Mouse (Mus musculus): ENCODE data around the gene Cyth2. TPM values are rescaled to one million over a fixed set of nuclear protein-coding genes. Genes with fewer than 3 reads are reported as not detected.

The Cyth2 gene
- polyA plus RNA-seq, 1 experiment: 112 TPM

GRCm38 (mm10) chr7:45842950-45843744 lies 28.8 kb upstream of the Cyth2 start:
- TF ChIP-seq POLR2A (IDR thresholded peaks at IDR 0.05; ENCODE audit: borderline replicate concordance, insufficient read depth, low read length): no peak
- no peak for TF ChIP-seq CTCF (IDR thresholded peaks at IDR 0.05; ENCODE audit: borderline replicate concordance, insufficient read depth, low read depth, low read length)
- Histone ChIP-seq H3K4me3 (replicated peaks; ENCODE audit: insufficient read depth, low read depth, low read length) (no peak overlapping the region), H3K4me1 (ENCODE audit: control insufficient read depth, insufficient read depth, low read length) (no peaks in the 10 kb centered on the region), H3K27me3 (ENCODE audit: control insufficient read depth, insufficient read depth, low read length) (no peaks in the 10 kb centered on the region), H3K27ac (ENCODE audit: insufficient read depth, low read length) (no peak overlapping the region)
- DNase-seq: no peak
- 88% methylated on average over 10 of the region's 10 CpGs for WGBS

GRCm38 (mm10) chr7:45833924-45834323 lies 19.5 kb upstream of the Cyth2 start:
- H3K4me1 ChIP-seq (ENCODE audit: control insufficient read depth, insufficient read depth, low read length): peaks cover 5% of the 10 kb centered on the region
- WGBS: 5% methylated on average over 29 of the region's 31 CpGs
- TF ChIP-seq POLR2A (IDR thresholded peaks at IDR 0.05; ENCODE audit: borderline replicate concordance, insufficient read depth, low read length) (no peak), CTCF (IDR thresholded peaks at IDR 0.05; ENCODE audit: borderline replicate concordance, insufficient read depth, low read depth, low read length) (no peak)
- H3K4me3 ChIP-seq (replicated peaks; ENCODE audit: insufficient read depth, low read depth, low read length): no peak overlapping the region
- H3K27ac ChIP-seq (ENCODE audit: insufficient read depth, low read length): no peak overlapping the region
- H3K27me3 ChIP-seq (ENCODE audit: control insufficient read depth, insufficient read depth, low read length): peaks cover 8% of the 10 kb centered on the region; the same call in 1 of the 2 replicates
- DNase-seq: no peak

- no peak for DNase-seq
- 5% methylated on average over 86 of the region's 86 CpGs for WGBS
- no peak for TF ChIP-seq CTCF (IDR thresholded peaks at IDR 0.05; ENCODE audit: borderline replicate concordance, insufficient read depth, low read depth, low read length)
- no peak for TF ChIP-seq POLR2A (IDR thresholded peaks at IDR 0.05; ENCODE audit: borderline replicate concordance, insufficient read depth, low read length)
- Histone ChIP-seq H3K27me3 (ENCODE audit: control insufficient read depth, insufficient read depth, low read length) (peaks cover 8% of the 10 kb centered on the region; the same call in 1 of the 2 replicates), H3K4me1 (ENCODE audit: control insufficient read depth, insufficient read depth, low read length) (peaks cover 5% of the 10 kb centered on the region), H3K27ac (ENCODE audit: insufficient read depth, low read length) (no peak overlapping the region), H3K4me3 (replicated peaks; ENCODE audit: insufficient read depth, low read depth, low read length) (no peak overlapping the region)
Observed at GRCm38 (mm10) chr7:45833148-45833790, 18.9 kb upstream of the Cyth2 start.

GRCm38 (mm10) chr7:45832428-45832827 lies 18.0 kb upstream of the Cyth2 start:
- TF ChIP-seq CTCF (IDR thresholded peaks at IDR 0.05; ENCODE audit: borderline replicate concordance, insufficient read depth, low read depth, low read length) (no peak), POLR2A (IDR thresholded peaks at IDR 0.05; ENCODE audit: borderline replicate concordance, insufficient read depth, low read length) (no peak)
- no peak for DNase-seq
- Histone ChIP-seq H3K4me3 (replicated peaks; ENCODE audit: insufficient read depth, low read depth, low read length) (no peak overlapping the region), H3K27me3 (ENCODE audit: control insufficient read depth, insufficient read depth, low read length) (peaks cover 8% of the 10 kb centered on the region; the same call in 1 of the 2 replicates), H3K27ac (ENCODE audit: insufficient read depth, low read length) (no peak overlapping the region), H3K4me1 (ENCODE audit: control insufficient read depth, insufficient read depth, low read length) (peaks cover 5% of the 10 kb centered on the region)
- WGBS: 11% methylated on average over 30 of the region's 30 CpGs

GRCm38 (mm10) chr7:45831128-45831525 lies 16.7 kb upstream of the Cyth2 start:
- Histone ChIP-seq H3K27me3 (ENCODE audit: control insufficient read depth, insufficient read depth, low read length) (peaks cover 8% of the 10 kb centered on the region; the same call in 1 of the 2 replicates), H3K4me3 (replicated peaks; ENCODE audit: insufficient read depth, low read depth, low read length) (peak overlapping the region; percentile 97), H3K4me1 (ENCODE audit: control insufficient read depth, insufficient read depth, low read length) (peaks cover 5% of the 10 kb centered on the region), H3K27ac (ENCODE audit: insufficient read depth, low read length) (no peak overlapping the region)
- TF ChIP-seq POLR2A (IDR thresholded peaks at IDR 0.05; ENCODE audit: borderline replicate concordance, insufficient read depth, low read length) (no peak), CTCF (IDR thresholded peaks at IDR 0.05; ENCODE audit: borderline replicate concordance, insufficient read depth, low read depth, low read length) (no peak)
- DNase-seq: no peak
- WGBS: 24% methylated on average over 5 of the region's 5 CpGs

GRCm38 (mm10) chr7:45830427-45831127 lies 16.2 kb upstream of the Cyth2 start, which contains the start of gene Grwd1:
Gene Grwd1 (minus strand): TSS chr7:45830944.
- Histone ChIP-seq H3K27me3 (ENCODE audit: control insufficient read depth, insufficient read depth, low read length) (peaks cover 8% of the 10 kb centered on the region; the same call in 1 of the 2 replicates), H3K27ac (ENCODE audit: insufficient read depth, low read length) (peak within 1 kb of the TSS; percentile 97), H3K4me3 (replicated peaks; ENCODE audit: insufficient read depth, low read depth, low read length) (peak within 1 kb of the TSS; percentile 97), H3K4me1 (ENCODE audit: control insufficient read depth, insufficient read depth, low read length) (peaks cover 5% of the 10 kb centered on the region)
- DNase-seq: peak; percentile 85 to 89
- TF ChIP-seq POLR2A (IDR thresholded peaks at IDR 0.05; ENCODE audit: borderline replicate concordance, insufficient read depth, low read length) (peak; percentile 28; the same call in 1 of the 2 replicates), CTCF (IDR thresholded peaks at IDR 0.05; ENCODE audit: borderline replicate concordance, insufficient read depth, low read depth, low read length) (no peak)
- WGBS: under 1% methylated on average over 35 of the region's 35 CpGs

GRCm38 (mm10) chr7:45826631-45827030 lies 12.2 kb upstream of the Cyth2 start:
- DNase-seq: no peak
- H3K4me3 ChIP-seq (replicated peaks; ENCODE audit: insufficient read depth, low read depth, low read length): no peak overlapping the region

More at GRCm38 (mm10) chr7:45826631-45827030, 12.2 kb upstream of the Cyth2 start:
- no peaks in the 10 kb centered on the region for H3K27me3 ChIP-seq (ENCODE audit: control insufficient read depth, insufficient read depth, low read length)
- peaks cover 5% of the 10 kb centered on the region for H3K4me1 ChIP-seq (ENCODE audit: control insufficient read depth, insufficient read depth, low read length)
- no peak for TF ChIP-seq CTCF (IDR thresholded peaks at IDR 0.05; ENCODE audit: borderline replicate concordance, insufficient read depth, low read depth, low read length)
- TF ChIP-seq POLR2A (IDR thresholded peaks at IDR 0.05; ENCODE audit: borderline replicate concordance, insufficient read depth, low read length): no peak
- WGBS: 38% methylated on average over 7 of the region's 7 CpGs
- no peak overlapping the region for H3K27ac ChIP-seq (ENCODE audit: insufficient read depth, low read length)

All from cerebellum, adult 2 months (tissue).